In the genomic region with DNA sequence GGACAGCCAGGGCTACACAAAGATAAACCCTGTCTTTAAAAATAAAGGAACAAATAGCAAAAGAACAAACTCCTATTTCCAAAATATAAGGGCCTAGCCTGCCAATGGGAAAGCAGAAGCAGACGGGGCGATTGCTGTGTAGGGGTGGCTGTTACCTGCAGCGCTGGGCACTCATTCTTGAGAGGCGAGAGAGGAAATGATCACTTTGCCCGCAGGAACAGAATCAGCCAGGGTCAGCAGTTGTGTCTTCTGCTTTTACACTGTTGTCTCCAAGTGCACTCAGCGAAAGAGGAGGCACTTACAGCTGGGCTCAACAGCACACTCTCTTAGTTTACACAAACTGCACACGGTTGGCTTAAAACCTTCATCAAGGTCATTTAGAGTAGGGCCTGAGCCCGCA, we compare ENCODE assay signal across 19 mouse cellular contexts. TPM values are rescaled to one million over a fixed set of nuclear protein-coding genes. Genes with fewer than 3 reads are reported as not detected.
DNase-seq lines count a peak whose midpoint lies in the region; ATAC-seq and TF ChIP-seq lines count a peak whose summit lies in the region.
"Had no signal": no experiment of that assay in that cellular context is flagged by ENCODE, and none has a peak within 500 bp of the region (broad histone marks: within the 10 kb centered on the region; RNA-seq: fewer than 3 reads in every experiment).

No protein-coding gene starts in this region.

- no peak for ATAC-seq in liver, embryonic 12.5 days
- ATAC-seq: forebrain, embryonic 13.5 days; forebrain, embryonic 16.5 days had no signal

- no peak for TF ChIP-seq CTCF in liver, adult 2 months (IDR thresholded peaks at IDR 0.05; ENCODE audit: low read depth, low read length)
- TF ChIP-seq CTCF in bone marrow macrophage, adult 2 months (IDR thresholded peaks at IDR 0.05; ENCODE audit: low read depth, low read length), result no peak

- H3K79me2 ChIP-seq in liver, adult 2 months (ENCODE audit: control insufficient read depth, insufficient read depth, low read length), result no peaks in the 10 kb centered on the region
- H3K79me2 ChIP-seq in macrophage (ENCODE audit: inconsistent target), result no peaks in the 10 kb centered on the region

- no peaks in the 10 kb centered on the region for H3K27me3 ChIP-seq in liver, adult 2 months (ENCODE audit: control insufficient read depth, insufficient read depth, low read length)
- H3K27me3 ChIP-seq in liver, embryonic 12.5 days (replicated peaks), result no peaks in the 10 kb centered on the region
- H3K27me3 ChIP-seq: embryonic facial prominence, embryonic 12.5 days; forebrain, embryonic 13.5 days had no signal

- 85% methylated on average over 8 of the region's 8 CpGs for WGBS in liver, adult 2 months
- 77% methylated on average over 8 of the region's 8 CpGs for WGBS in liver, embryonic 12.5 days (ENCODE audit: insufficient replicate concordance)
- WGBS in macrophage (ENCODE audit: missing documents), result 82% methylated on average over 8 of the region's 8 CpGs

- H3K4me2 ChIP-seq in liver, embryonic 12.5 days, result no peak overlapping the region
- H3K4me2 ChIP-seq: embryonic facial prominence, embryonic 12.5 days; forebrain, embryonic 13.5 days had no signal

- TF ChIP-seq POLR2A in liver, adult 2 months (IDR thresholded peaks at IDR 0.05; ENCODE audit: extremely low read depth, insufficient read depth, low read length), result no peak
- TF ChIP-seq POLR2A in bone marrow macrophage, adult 2 months (IDR thresholded peaks at IDR 0.05; ENCODE audit: borderline replicate concordance, low read depth, low read length), result no peak

- H3K36me3 ChIP-seq in liver, adult 2 months (ENCODE audit: control insufficient read depth, insufficient read depth, low read length), result no peaks in the 10 kb centered on the region
- no peaks in the 10 kb centered on the region for H3K36me3 ChIP-seq in liver, embryonic 12.5 days
- no peaks in the 10 kb centered on the region for H3K36me3 ChIP-seq in macrophage (ENCODE audit: inconsistent target)
- H3K36me3 ChIP-seq: embryonic facial prominence, embryonic 10.5 days; embryonic facial prominence, embryonic 12.5 days had no signal

- DNase-seq in liver, adult 2 months (ENCODE audit: extremely low read depth, low read depth, low spot score), result peak; percentile 14
- peak; percentile 14 for DNase-seq in brain, adult 2 months (ENCODE audit: low read depth, low spot score)
- no peak for DNase-seq in thymus, postnatal 0 days (ENCODE audit: low spot score)
- DNase-seq in ovary, postnatal 10 days (ENCODE audit: low spot score), result no peak
- DNase-seq: adrenal gland, adult 2 months; adrenal gland, postnatal 10 days; adrenal gland, postnatal 25 days; cerebellum, adult 11-12 months; cerebellum, adult 2 months; cerebellum, adult 9-10 months; cerebellum, postnatal 10 days; cerebellum, postnatal 25 days had no signal

- no peak overlapping the region for H3K9ac ChIP-seq in liver, adult 2 months (ENCODE audit: low read depth, low read length)
- no peak overlapping the region for H3K9ac ChIP-seq in liver, embryonic 12.5 days
- H3K9ac ChIP-seq: embryonic facial prominence, embryonic 12.5 days; forebrain, embryonic 13.5 days had no signal

- H3K4me1 ChIP-seq in liver, adult 2 months (ENCODE audit: control insufficient read depth, insufficient read depth, low read length), result no peaks in the 10 kb centered on the region
- no peaks in the 10 kb centered on the region for H3K4me1 ChIP-seq in liver, embryonic 12.5 days
- H3K4me1 ChIP-seq in bone marrow macrophage, adult 2 months (ENCODE audit: control insufficient read depth, insufficient read depth, low read length), result peaks cover 53% of the 10 kb centered on the region
- H3K4me1 ChIP-seq: embryonic facial prominence, embryonic 10.5 days; embryonic facial prominence, embryonic 12.5 days; forebrain, embryonic 13.5 days had no signal

- no peak overlapping the region for H3K27ac ChIP-seq in liver, adult 2 months (replicated peaks; ENCODE audit: insufficient read depth, low read depth, low read length)
- H3K27ac ChIP-seq in liver, embryonic 12.5 days, result no peak overlapping the region
- peak overlapping the region; percentile 86 for H3K27ac ChIP-seq in bone marrow macrophage, adult 2 months (ENCODE audit: insufficient read depth, low read depth, low read length)
- H3K27ac ChIP-seq in macrophage, result peak overlapping the region; percentile 61
- H3K27ac ChIP-seq: embryonic facial prominence, embryonic 10.5 days; embryonic facial prominence, embryonic 12.5 days; forebrain, embryonic 13.5 days had no signal

- no peaks in the 10 kb centered on the region for H3K9me3 ChIP-seq in liver, embryonic 12.5 days (replicated peaks)
- H3K9me3 ChIP-seq: embryonic facial prominence, embryonic 10.5 days; embryonic facial prominence, embryonic 12.5 days; forebrain, embryonic 13.5 days had no signal

- H3K4me3 ChIP-seq in liver, adult 2 months (ENCODE audit: insufficient read depth, low read depth, low read length), result no peak overlapping the region
- H3K4me3 ChIP-seq in liver, embryonic 12.5 days, result no peak overlapping the region
- H3K4me3 ChIP-seq in bone marrow macrophage, adult 2 months (ENCODE audit: insufficient read depth, low read length), result no peak overlapping the region
- no peak overlapping the region for H3K4me3 ChIP-seq in macrophage (ENCODE audit: inconsistent target)
- H3K4me3 ChIP-seq: embryonic facial prominence, embryonic 10.5 days; embryonic facial prominence, embryonic 12.5 days; forebrain, embryonic 13.5 days had no signal

RNA-seq across cellular contexts. Expression of a gene that starts 25.9 kb away (rescaled TPM):
- 6.2 and 9.7 TPM in 2 replicates for total RNA-seq in liver, adult 2 months (2014; rRNA removed)
- 5.1 and 6.6 TPM in 2 replicates for polyA plus RNA-seq in liver, adult 2 months (2012; rRNA removed)
- 1.3 and 1.4 TPM in 2 replicates for polyA plus RNA-seq in liver, embryonic 12.5 days (2016; fragmentation: Nextera tagmentation; extraction: Ambion mirVana)
- polyA plus RNA-seq in bone marrow macrophage, adult 2 months (2012; ENCODE audit: insufficient read depth, insufficient read length, missing spikeins), result 19.5 and 19.8 TPM in 2 replicates
- 10 to 100 TPM in 2 of 26 experiments, 1 to 10 TPM in 19, under 1 TPM in 5; 0.65 to 14.1 (median 3.8) TPM for total RNA-seq in macrophage (2018; cell fraction: chromatin; rRNA removed)
- 1 to 10 TPM in 25 of 26 experiments, under 1 TPM in 1; 0.84 to 9.4 (median 3.3) TPM for total RNA-seq in macrophage (2018; cell fraction: cytosol; rRNA removed)
- total RNA-seq in macrophage (2018; cell fraction: nucleus; rRNA removed), result 10 to 100 TPM in 4 of 26 experiments, 1 to 10 TPM in 22; 1.4 to 14.7 (median 3.7) TPM
- polyA plus RNA-seq in macrophage (2018), result 1.1 to 6.4 TPM (median 4.0 TPM) in 3 replicates
- polyA plus RNA-seq in thymus, postnatal 0 days (2015; fragmentation: Nextera tagmentation; extraction: Ambion mirVana), result 9.5 and 9.6 TPM in 2 replicates

RNA-seq across cellular contexts. Expression of a gene that starts 54.4 kb away (rescaled TPM):
- 0.92 and 1.1 TPM in 2 replicates for total RNA-seq in liver, adult 2 months (2014; rRNA removed)
- 0.17 and 0.48 TPM in 2 replicates for polyA plus RNA-seq in liver, adult 2 months (2012; rRNA removed)
- 6.2 and 6.8 TPM in 2 replicates for polyA plus RNA-seq in liver, embryonic 12.5 days (2016; fragmentation: Nextera tagmentation; extraction: Ambion mirVana)
- 41.1 and 43.1 TPM in 2 replicates for polyA plus RNA-seq in bone marrow macrophage, adult 2 months (2012; ENCODE audit: insufficient read depth, insufficient read length, missing spikeins)
- 10 to 100 TPM in 7 of 26 experiments, 1 to 10 TPM in 19; 2.7 to 14.2 (median 7.3) TPM for total RNA-seq in macrophage (2018; cell fraction: chromatin; rRNA removed)
- 10 to 100 TPM; 34.8 to 65.9 (median 48.5) TPM for total RNA-seq in macrophage (2018; cell fraction: cytosol; rRNA removed)
- 10 to 100 TPM in 25 of 26 experiments, 1 to 10 TPM in 1; 9.8 to 44.6 (median 27.6) TPM for total RNA-seq in macrophage (2018; cell fraction: nucleus; rRNA removed)
- polyA plus RNA-seq in macrophage (2018), result 27.9 to 70.5 TPM (median 53.3 TPM) in 3 replicates
- 12.6 and 14.6 TPM in 2 replicates for polyA plus RNA-seq in thymus, postnatal 0 days (2015; fragmentation: Nextera tagmentation; extraction: Ambion mirVana)

Comparison
In these comparisons a context has a peak if more than half of its experiments do, and no peak if none do; other contexts are left out.
1. DNase-seq: peak in liver, adult 2 months (single experiment) and brain, adult 2 months (single experiment); none in thymus, postnatal 0 days (single experiment) and ovary, postnatal 10 days (single experiment).
2. H3K27ac ChIP-seq: peak in bone marrow macrophage, adult 2 months (single experiment) and macrophage (single experiment); none in liver, adult 2 months (single experiment) and liver, embryonic 12.5 days (single experiment).